Mouse (Mus musculus) frontal cortex, postnatal 36 days (tissue): ENCODE measurements around the gene Higd1c.
A peak's percentile ranks its signal among the peaks of the same experiment; 100 is the strongest.
"Not testable (repeated sequence)": the region's sequence is repeated elsewhere in the genome, so short reads cannot be mapped to it uniquely, and the experiment has no call there.

Experiments used
- DNase-seq, 2 experiments: peaks; one replicate each; pipeline ENCODE4 v3.0.0; 2022; ENCODE audit warnings: low spot score in 2 of 2

The Higd1c gene

DNA sequence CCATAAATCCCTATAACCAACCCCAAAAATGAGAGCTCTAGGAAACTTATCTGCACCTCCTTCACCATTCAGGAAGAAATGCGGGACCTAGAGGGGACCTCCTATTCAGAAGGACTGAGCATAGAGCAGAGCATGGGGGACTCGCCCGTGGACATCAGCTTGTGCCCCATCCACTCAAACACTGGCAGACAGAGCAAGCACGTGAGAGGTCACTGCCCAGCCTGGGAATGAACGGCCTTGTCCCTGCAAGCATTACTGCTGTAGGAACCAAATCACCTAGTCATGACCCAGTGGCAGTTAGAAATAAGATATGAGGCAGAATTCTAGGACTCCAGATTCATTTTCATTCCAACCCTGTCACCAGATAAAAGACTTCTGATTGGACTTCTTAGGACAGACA is 47.4 kb downstream of the Higd1c start:
- DNase-seq, result no peak

DNA sequence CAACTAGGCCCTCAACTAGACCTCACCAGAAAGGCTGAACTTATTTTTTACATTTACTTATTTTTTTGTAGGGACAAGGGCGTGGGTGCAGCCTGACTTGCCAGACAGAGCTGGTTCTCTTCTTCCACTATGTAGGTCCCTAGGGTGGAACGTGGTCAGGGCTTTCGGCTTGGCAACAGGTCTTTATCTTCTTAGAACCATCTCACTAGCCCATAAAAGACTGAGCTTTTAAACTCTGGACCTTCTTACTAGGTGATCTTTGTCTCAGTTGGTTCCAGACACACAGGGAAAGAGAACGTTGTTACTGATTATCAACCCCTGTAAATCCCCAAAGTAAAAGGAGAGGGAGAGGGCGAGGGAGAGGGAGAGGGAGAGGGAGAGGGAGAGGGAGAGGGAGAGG is 49.0 kb downstream of the Higd1c start:
- no peak for DNase-seq

DNA sequence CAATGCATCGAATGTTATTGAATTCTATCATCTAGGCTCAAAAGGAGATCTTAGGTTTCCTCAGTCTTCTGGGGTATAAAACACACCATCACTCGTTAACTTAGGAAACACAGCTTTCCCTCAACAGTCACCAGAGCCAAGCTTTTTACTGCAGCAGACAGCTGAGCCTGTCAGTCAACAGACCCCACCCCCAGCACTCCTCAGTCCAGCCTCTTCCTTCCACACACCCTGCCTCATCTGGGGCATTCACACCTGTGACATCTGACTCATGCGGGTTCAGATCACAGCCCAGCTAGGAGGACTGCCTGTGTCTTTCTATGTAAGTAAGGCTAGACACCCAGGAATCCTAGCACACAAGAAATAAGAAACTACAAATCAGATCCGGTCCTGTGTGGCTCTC is 49.7 kb downstream of the Higd1c start:
- no peak for DNase-seq

DNA sequence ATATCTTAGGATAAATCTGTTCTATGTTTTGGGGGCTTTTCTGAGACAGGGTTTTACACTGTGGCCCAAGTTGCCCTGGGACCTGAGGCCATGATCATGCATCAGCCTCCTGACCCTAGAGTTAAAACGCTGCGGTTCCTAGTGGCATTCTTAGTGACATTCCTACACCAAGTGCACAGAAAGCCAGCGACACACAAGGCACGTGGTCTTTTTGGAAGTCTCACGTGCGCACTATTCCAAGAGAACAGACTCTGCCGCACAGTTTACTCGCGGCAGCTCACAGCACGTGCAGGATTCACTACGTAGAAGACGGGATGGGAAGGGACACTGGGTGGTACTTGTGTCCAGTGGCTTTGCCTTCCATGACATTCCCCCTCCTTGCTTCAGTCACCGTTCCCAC is 50.6 kb downstream of the Higd1c start:
- no peak for DNase-seq

DNA sequence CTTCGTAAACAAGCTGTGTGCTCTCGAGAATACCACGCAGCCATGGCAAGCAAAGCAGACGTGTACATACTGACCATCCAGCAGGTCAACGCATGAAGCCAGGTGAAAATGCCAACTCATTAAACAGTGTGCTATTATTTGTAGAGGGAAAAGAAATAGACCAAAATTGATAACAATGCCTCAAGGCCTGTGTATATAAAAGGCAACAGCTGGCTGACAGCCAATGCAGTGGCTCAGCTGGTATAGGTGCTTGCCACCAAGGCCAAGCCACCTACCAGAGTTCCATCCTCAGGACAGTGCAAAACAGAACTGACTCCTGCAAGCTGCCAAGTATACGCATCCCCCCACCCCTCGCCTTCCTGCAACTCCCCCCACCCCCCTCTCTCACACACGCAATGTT is 51.3 kb downstream of the Higd1c start:
- no peak for DNase-seq

DNA sequence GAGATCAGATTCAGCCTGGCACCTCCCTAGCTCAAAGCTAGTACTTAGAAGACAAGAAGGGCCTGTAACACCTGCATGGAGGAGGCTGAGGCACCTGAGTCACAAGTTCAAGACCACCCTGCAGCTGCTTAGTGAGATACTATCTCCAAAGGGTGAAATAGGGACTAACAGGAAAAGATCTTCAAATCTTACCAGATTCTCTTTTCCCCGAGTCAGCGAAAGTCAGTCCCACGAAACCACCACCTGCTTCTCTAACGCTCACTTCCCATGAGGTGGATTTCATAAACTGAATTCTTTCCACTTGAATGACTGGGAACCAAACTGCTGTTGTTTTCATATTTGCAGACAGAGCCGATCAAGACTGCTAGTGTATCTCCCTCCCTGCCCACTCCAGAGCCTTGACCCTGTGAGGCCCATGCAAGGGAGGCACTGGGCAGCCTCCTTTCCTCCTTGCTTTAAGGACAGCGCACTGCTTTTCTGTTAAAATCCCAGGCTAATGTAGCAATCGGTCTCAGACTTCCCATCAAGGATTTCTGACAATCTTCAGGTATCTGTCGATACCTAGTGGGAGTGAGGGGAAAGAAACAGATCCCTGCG is 53.6 kb downstream of the Higd1c start:
- no peak for DNase-seq

DNA sequence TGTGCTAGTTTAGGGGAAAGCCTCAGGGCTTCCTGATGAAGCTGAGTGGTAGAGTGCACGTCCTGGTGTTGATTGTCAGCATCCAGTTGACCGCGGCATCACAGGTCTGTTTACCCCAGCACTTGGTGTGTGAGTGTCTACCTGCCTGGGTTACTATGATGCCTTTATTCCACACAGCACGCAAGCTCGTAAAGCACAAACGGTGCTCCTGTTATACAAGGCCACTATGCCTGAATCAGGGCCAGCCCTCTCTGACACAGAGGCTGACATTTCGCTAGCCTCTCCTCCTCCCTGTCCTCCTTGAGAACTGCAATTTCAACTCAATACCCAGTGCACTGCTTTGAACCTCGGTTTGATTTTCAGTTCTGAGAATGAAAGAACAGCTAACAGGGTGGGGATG is 55.0 kb downstream of the Higd1c start:
- no peak for DNase-seq

DNA sequence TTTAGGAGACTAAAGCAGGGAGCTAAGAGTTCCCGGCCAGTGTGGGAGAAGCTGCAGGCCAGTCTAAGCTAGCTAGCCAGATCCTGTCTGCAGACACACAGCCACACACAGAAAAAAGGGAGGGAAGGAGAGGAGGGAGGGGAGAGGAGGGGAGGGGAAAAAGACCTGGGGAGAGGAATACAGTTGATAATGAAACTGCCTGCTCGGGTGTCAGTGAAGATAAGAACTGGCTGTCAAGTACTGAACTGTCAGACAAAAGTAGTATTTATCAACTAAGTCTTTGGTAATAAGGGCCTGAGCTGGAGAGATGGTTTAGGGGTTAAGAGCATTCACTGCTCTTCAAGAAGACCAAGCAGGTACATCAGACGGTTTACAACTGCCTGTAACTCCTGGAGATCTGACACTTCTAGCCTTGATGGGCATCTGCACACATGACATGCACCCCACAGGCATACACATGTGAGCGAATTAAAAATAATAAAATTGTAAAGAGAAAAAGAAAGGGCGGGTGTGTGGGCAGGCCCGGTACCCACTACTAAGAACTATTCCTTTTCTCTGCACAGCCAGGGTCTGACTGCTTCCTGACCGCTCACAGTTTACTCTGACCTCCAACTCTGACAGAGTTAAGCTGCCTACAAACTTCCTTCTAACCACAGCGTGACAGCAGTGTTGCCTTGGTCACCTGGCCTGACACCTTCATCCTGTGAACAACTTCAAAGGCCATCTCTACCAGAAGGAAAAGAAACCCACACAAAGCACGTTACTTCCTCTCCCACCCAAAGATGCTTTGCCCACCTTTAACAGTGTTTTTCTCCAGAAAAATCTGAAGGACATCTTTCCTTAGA is 55.8 kb downstream of the Higd1c start:
- no peak for DNase-seq

DNA sequence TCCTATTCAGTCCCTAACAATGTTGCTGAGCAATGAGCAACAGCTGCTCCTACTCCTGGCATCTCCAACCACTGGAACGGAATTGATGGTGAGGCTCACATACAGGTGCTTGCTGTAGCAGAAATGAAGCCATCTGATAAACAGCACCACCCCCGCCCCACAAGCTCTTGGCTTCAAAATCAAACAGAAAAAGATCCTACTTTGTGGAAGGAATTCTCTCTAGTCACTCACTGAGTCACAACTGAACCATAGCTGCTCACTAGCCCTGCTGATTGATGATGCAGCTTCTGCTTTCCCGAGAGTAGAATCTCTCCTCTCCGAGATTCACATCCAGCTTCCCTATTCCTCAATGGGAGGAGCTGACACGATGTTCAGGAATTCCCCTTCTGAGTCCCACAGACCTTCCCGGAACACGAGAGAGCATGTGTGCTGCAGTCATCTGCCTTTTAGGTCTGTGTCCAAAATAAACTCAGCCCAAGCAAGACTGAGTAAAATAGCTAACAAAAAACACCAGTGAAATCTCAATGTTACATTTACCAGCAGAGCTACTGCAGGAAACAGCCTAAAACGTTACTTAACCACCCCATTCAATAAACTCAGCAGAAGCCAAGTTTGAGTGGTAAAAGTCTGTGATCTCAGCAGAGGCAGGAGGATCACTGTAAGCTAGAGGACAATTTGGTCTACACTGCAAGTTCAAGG is 56.9 kb downstream of the Higd1c start:
- peak in 1 of 2 experiments; percentile 19 for DNase-seq

DNA sequence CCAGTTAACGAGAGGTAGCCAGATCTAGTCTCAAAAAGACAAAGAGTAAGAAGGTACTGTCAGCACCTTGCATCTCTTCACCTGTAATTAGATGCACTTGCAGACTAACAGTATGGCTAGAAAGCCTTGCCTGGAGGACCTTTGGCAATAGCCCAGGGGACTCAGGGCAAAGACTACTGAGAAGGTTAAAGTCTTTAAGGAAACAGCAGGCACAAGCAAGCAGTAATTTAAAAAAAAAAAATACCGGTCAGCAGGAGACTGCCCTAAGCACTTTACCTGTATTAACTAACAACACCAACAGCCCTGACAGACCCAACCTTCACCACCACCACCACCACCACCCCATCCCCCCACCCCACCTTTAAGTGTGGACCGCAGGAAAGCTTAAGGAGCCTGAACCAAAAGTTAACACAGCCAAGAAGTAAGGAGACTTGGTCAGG is 57.4 kb downstream of the Higd1c start, which contains the start of gene Gm5475:
TSS of gene Gm5475 (plus strand) at position 390 of the 440 bp plus-strand sequence.
- not testable (repeated sequence) for DNase-seq

DNA sequence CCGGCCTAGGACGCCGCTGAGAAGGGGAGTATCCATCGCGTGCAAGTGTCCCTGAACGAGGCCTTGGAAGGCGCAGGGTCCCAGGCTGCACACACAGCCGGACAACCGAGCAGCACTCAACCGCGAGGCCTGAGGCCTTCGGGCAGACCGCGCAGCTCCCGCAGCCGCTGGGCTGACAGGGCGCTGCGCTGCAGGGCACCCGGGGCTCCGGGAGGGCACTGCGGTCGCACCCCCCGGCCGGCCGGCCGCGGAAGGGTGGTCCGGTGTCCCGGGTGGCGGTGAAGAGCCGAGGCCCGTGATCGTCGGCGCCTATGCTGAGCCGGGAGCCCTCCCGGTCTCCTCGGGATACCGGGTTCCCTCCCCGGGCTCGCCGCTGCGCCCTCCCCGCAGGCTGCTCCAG is 58.1 kb downstream of the Higd1c start:
- DNase-seq, result no peak

DNA sequence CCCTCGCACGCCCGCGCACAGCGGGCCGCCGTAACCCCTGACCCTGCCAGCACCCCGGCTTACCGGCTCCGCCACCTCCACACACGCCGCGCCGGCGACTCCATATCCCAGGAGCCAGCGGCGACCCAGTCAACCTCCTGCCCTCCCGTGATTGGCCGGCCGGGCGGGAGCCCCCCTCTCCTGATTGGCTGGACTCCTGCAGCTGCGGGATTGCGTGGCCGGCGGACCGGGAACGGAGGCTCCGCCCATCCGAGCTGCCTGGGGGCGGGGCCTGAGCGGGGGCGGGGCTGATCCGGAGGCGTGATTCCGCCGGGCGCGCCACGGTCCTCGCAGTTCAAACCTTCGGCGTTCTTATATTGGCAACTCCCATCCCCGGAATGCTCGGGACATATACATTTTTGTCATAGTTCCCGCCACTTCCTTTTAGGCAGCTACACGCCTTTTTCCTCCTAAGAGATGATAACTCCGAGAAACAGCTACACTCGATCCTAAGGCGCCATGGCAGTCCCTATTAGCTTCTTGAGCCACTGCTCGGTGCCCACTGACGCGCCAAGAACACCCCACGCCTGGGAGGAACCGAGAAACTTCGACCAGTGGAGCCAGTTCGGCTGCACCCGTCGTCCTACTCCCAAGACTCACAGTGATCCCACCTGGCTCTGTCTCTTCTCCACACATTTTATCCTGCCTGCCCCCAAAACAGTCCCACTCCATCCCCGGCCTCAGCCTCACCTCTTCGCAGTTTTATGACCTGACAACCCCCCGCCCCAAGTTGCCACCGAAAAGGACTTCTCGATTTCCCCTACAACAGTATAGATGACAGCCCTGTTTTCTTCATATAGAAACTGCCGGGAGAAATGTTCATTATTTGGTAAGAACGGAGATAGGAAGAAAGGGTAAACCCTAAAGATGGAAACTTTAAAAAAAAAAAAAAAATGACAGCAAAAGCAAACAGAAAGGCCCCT is 58.8 kb downstream of the Higd1c start:
- peak; percentile 96 for DNase-seq

DNA sequence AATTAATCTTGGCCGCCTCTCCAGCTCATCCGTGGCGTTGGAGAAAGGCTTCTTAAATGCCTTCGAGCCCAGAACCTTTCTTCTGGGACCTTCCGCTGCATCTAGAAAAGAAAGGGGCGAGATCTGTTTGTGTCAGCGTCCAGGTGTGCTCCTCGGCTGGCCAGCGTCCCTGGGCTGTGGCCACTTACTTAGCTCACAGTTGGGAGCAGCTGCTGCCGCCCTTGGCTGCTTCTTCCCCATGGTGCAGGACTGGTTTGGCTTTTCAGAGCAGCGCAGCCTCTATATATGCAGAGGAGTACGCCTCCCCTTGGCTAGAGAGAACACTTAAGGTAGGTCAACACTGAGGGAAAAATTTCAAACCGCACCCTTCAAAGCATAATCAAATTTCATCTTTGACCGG is 59.6 kb downstream of the Higd1c start:
- no peak for DNase-seq

DNA sequence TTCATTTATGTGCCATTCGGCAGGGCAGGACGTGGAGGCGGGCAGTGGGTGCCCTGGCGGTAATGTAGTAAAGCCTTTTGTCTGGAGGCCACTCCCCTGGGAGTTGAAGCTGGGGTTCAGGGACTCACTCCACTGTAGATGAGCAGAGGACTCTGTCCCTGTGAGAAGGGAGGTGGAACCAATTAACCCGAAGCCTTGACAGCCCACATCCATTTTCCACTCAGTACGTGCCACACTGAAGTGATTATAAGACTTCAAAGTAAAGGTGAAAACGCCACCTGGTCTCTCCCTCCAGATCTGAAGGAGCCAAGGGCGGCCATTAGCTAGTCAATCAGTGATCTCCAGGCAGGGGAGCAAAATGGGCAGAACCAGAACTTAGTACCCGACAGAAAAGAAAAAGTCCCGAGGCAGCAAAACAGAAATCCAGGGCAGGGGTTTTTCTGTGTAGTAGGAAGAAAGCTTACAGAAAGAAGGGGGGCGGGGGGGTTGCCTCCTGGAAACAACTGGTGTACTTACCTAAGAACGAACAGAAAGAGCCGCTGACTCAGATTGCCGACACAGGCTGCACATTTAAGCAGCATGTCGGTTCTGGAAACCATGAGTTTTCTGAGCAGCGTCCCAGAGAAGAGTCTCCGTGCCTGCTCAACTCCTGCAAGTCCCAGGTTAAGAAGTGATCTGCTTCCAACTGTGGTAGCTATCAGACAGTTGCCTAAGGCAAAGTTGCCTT is 60.2 kb downstream of the Higd1c start, which contains the start of gene Slc11a2:
TSS of gene Slc11a2 (minus strand) at position 677 of the 727 bp plus-strand sequence.
- DNase-seq, result no peak

DNA sequence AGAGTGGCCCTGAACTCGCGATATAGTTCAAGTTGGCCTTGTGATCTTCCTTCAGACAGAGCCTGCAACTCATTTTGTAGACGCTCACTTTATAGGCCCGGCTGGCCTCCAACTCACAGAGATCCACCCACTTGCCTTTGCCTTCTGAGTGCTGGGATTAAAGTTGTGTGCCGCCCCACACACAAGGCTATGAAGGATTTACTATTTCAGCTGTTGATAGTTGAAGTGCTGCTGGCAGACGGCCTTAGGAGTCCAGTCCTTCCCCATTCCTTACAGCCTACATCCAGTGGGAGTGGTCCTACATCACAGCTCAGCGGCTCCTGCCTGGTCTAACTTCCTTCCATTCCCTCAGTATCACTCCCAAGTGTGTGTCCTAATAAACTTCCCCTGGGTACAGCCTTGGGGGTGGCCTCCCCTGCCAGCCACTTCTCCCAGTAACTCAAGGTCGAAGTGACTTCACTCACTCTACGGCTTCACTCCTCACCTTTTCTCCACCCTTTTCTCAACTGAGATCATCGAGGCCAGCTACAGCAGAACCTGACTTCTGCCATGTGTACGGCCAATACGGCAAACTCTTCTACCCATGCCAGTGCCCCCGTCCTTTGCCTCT is 64.1 kb downstream of the Higd1c start:
- no peak for DNase-seq

DNA sequence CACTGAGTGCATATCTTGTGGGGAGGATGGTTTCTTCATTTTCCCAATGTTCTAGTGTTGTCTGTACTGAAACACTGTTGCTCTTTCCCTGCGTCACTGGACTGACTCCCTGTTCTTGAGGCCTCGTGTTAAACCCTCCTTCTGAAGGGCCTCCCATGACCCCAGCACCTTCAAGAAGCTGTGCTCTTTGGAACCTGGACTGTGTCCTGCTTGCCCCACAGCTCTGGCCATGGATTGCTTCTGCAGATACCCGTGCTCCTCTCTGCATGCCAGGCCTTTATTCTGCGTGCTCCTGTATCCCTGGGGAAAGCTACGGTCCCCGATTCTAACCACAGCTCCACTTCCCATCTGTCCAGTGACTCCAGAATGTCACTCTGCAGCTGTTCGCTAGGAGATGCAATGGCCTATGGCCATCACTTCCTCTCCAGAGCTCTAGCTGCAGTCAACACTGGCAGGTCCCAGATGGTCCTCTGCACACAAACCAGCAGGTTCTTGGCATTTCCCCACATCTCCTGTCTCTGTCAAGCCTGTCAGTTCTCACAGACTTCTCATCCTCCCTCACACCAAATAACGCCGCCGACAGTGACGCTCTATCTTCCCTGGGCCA is 65.7 kb downstream of the Higd1c start:
- no peak for DNase-seq

DNA sequence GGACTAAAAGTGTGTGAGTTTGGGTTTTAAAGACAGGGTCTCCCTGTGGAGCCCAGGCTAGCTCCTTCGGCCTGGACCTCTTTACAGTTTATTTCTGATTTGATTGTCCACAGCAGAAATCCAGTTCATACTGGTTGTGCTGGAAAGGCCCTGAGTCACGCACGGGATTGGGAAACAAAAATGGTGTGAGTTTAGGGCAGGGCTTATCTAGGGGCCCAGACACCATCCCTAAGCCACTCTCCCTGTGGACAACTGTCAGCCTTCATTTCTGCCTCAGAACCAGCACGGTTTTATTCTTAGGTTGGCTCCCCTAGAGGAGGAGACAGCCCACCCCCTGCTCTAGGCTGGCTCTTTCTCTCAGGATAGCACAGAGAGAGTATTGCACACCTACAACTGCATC is 68.9 kb downstream of the Higd1c start:
- no peak for DNase-seq
